Mouse (Mus musculus): ENCODE results near the gene Cadm1. TPM values are rescaled to one million over a fixed set of nuclear protein-coding genes. Genes with fewer than 3 reads are reported as not detected.

Cadm1 gene
- total and polyA plus RNA-seq, 3 experiments = 0.14 to 0.31 TPM; not detected in 1

DNA sequence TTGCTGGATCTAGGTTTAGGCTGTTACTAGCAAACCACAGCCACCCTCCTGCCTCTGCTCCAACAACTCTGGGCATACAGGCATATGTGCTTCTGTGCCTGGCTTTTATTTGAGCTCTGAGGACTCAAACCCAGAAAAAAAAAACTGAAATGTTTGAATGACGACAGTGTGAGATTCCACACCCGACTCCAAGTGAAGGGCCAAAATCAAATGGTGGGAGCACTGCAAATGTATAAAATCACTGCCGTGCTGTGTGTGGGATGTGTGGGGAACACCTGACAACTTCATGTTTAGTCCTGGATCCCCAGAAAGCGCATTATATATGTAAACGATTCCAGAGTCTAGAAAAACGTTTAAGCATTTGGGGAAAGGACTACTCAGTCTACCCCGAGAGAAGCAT is 373.7 kb downstream of the Cadm1 start:
- no peak for DNase-seq (ENCODE audit: low read depth, low spot score)
- Histone ChIP-seq H3K79me2 (ENCODE audit: control insufficient read depth, insufficient read depth, low read length, poor library complexity) (no peaks in the 10 kb centered on the region), H3K27ac (ENCODE audit: control insufficient read depth, low read depth, low read length) (no peak overlapping the region), H3K9me3 (replicated peaks; ENCODE audit: insufficient read depth, low read length) (no peaks in the 10 kb centered on the region), H3K36me3 (ENCODE audit: control insufficient read depth in 1 of 2, insufficient read depth in 2 of 2, low read length in 2 of 2) (no peaks in the 10 kb centered on the region), H3K9ac (ENCODE audit: control insufficient read depth, low read depth, low read length, poor library complexity, severe bottlenecking) (no peak overlapping the region), H3K4me1 (ENCODE audit: control insufficient read depth in 1 of 2, insufficient read depth in 2 of 2, low read length in 2 of 2) (no peaks in the 10 kb centered on the region), H3K27me3 (ENCODE audit: control insufficient read depth in 1 of 2, insufficient read depth in 2 of 2, low read length in 2 of 2) (no peaks in the 10 kb centered on the region), H3K4me3 (ENCODE audit: control insufficient read depth in 1 of 2, insufficient read depth in 1 of 2, low read depth in 2 of 2, low read length in 2 of 2) (no peak overlapping the region)
- TF ChIP-seq RAD21 (IDR thresholded peaks at IDR 0.05; ENCODE audit: low read depth, low read length) = no peak
- TF ChIP-seq CTCF (IDR thresholded peaks at IDR 0.05 in 2 of 3, conservative IDR thresholded peaks at IDR 0.05 in 1 of 3; ENCODE audit: control insufficient read depth in 1 of 3, insufficient read depth in 1 of 3, low read depth in 2 of 3, low read length in 3 of 3, poor library complexity in 1 of 3, severe bottlenecking in 1 of 3) = no peak
- TF ChIP-seq RCOR1 (IDR thresholded peaks at IDR 0.05; ENCODE audit: low read depth, low read length) = no peak
- TF ChIP-seq MAX (IDR thresholded peaks at IDR 0.05; ENCODE audit: low read length) = no peak
- TF ChIP-seq ZMIZ1 (IDR thresholded peaks at IDR 0.05; ENCODE audit: low read depth, low read length) = no peak
- TF ChIP-seq MAFK (IDR thresholded peaks at IDR 0.05; ENCODE audit: borderline replicate concordance, low read depth, low read length) = no peak
- no peak for TF ChIP-seq GATA1 (IDR thresholded peaks at IDR 0.05; ENCODE audit: low read depth, low read length)

DNA sequence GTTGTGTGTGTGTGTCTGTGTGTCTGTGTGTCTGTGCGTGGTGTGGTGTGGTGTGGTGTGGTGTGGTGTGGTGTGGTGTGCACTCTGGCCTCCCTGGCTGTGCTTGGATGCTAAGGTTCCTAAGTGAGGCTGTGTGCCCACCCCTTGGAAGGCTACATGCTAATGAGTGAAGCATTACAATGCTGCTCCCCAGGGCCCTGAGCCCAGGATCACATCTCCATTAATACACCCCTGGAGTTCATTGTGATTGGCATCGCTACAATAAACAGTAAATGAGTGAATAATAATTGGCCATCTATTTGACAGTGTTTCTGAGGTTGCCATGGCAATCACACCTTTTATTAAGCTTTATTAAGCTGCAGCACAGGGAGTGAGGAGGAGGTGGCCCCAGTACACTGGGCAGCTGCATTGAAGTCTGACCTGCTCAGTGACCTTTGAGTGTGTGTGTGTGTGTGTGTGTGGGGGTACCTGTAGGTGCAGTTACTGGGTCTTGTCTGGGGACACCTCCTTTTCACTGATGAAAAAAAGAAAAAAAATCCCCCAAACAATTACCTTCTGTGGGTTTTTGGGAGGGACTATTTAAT is 374.5 kb downstream of the Cadm1 start:
- no peak overlapping the region for H3K27ac ChIP-seq (ENCODE audit: control insufficient read depth, low read depth, low read length)
- no peak overlapping the region for H3K9ac ChIP-seq (ENCODE audit: control insufficient read depth, low read depth, low read length, poor library complexity, severe bottlenecking)
- no peaks in the 10 kb centered on the region for H3K79me2 ChIP-seq (ENCODE audit: control insufficient read depth, insufficient read depth, low read length, poor library complexity)
- H3K36me3 ChIP-seq (ENCODE audit: control insufficient read depth in 1 of 2, insufficient read depth in 2 of 2, low read length in 2 of 2) = no peaks in the 10 kb centered on the region
- H3K4me3 ChIP-seq (ENCODE audit: control insufficient read depth in 1 of 2, insufficient read depth in 1 of 2, low read depth in 2 of 2, low read length in 2 of 2) = no peak overlapping the region
- TF ChIP-seq MAZ (IDR thresholded peaks at IDR 0.05; ENCODE audit: low read depth, low read length) (no peak), MAFK (IDR thresholded peaks at IDR 0.05; ENCODE audit: borderline replicate concordance, low read depth, low read length) (no peak), TAL1 (IDR thresholded peaks at IDR 0.05; ENCODE audit: low read length) (no peak), GATA1 (IDR thresholded peaks at IDR 0.05; ENCODE audit: low read depth, low read length) (no peak), BHLHE40 (IDR thresholded peaks at IDR 0.05; ENCODE audit: borderline replicate concordance, low read depth, low read length) (no peak), ZMIZ1 (IDR thresholded peaks at IDR 0.05; ENCODE audit: low read depth, low read length) (no peak), KAT2A (conservative IDR thresholded peaks at IDR 0.05; ENCODE audit: low read depth, low read length) (no peak), TCF12 (IDR thresholded peaks at IDR 0.05; ENCODE audit: low read depth, low read length) (no peak), MEF2A (IDR thresholded peaks at IDR 0.05; ENCODE audit: extremely low read depth, insufficient replicate concordance, low read depth, low read length, poor library complexity, severe bottlenecking) (no peak), CHD2 (IDR thresholded peaks at IDR 0.05; ENCODE audit: low read length) (no peak), RAD21 (IDR thresholded peaks at IDR 0.05; ENCODE audit: low read depth, low read length) (no peak)
- no peaks in the 10 kb centered on the region for H3K9me3 ChIP-seq (replicated peaks; ENCODE audit: insufficient read depth, low read length)
- H3K27me3 ChIP-seq (ENCODE audit: control insufficient read depth in 1 of 2, insufficient read depth in 2 of 2, low read length in 2 of 2) = no peaks in the 10 kb centered on the region
- no peaks in the 10 kb centered on the region for H3K4me1 ChIP-seq (ENCODE audit: control insufficient read depth in 1 of 2, insufficient read depth in 2 of 2, low read length in 2 of 2)
- DNase-seq (ENCODE audit: low read depth, low spot score) = no peak

DNA sequence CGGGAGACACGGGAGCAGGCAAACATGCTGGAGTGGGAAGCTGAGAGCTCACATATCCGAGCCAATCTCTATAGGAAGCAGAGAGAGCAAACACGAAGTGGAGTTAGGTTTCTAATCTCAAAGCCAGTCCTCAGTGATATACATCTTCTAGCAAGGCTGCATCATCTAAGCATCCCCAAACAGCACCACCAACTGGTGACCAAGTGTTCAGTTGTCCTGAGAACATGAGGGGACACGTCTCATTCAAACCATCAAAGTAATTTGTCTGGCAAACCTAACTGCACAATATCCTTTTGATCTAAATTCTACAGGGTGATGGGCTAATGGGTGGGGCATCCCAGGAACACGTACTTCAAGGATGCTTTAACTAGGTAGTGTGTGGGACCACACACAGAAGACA is 376.5 kb downstream of the Cadm1 start:
- Histone ChIP-seq H3K4me3 (ENCODE audit: control insufficient read depth in 1 of 2, insufficient read depth in 1 of 2, low read depth in 2 of 2, low read length in 2 of 2) (no peak overlapping the region), H3K27ac (ENCODE audit: control insufficient read depth, low read depth, low read length) (no peak overlapping the region), H3K79me2 (ENCODE audit: control insufficient read depth, insufficient read depth, low read length, poor library complexity) (no peaks in the 10 kb centered on the region), H3K27me3 (ENCODE audit: control insufficient read depth in 1 of 2, insufficient read depth in 2 of 2, low read length in 2 of 2) (no peaks in the 10 kb centered on the region), H3K9ac (ENCODE audit: control insufficient read depth, low read depth, low read length, poor library complexity, severe bottlenecking) (no peak overlapping the region), H3K4me1 (ENCODE audit: control insufficient read depth in 1 of 2, insufficient read depth in 2 of 2, low read length in 2 of 2) (no peaks in the 10 kb centered on the region), H3K9me3 (replicated peaks; ENCODE audit: insufficient read depth, low read length) (no peaks in the 10 kb centered on the region), H3K36me3 (ENCODE audit: control insufficient read depth in 1 of 2, insufficient read depth in 2 of 2, low read length in 2 of 2) (no peaks in the 10 kb centered on the region)
- no peak for DNase-seq (ENCODE audit: low read depth, low spot score)
- no peak for TF ChIP-seq EP300 (IDR thresholded peaks at IDR 0.05; ENCODE audit: low read depth in 1 of 2, low read length in 2 of 2)
- no peak for TF ChIP-seq KAT2A (conservative IDR thresholded peaks at IDR 0.05; ENCODE audit: low read depth, low read length)
- no peak for TF ChIP-seq TBP (IDR thresholded peaks at IDR 0.05; ENCODE audit: low read depth, low read length)
- TF ChIP-seq JUND (IDR thresholded peaks at IDR 0.05; ENCODE audit: low read depth, low read length) = no peak
- TF ChIP-seq MXI1 (IDR thresholded peaks at IDR 0.05; ENCODE audit: low read depth, low read length) = no peak
- TF ChIP-seq UBTF (IDR thresholded peaks at IDR 0.05; ENCODE audit: borderline replicate concordance, insufficient read depth, low read depth, low read length) = no peak
- no peak for TF ChIP-seq GATA1 (IDR thresholded peaks at IDR 0.05; ENCODE audit: low read depth, low read length)
- TF ChIP-seq RCOR1 (IDR thresholded peaks at IDR 0.05; ENCODE audit: low read depth, low read length) = no peak
- no peak for TF ChIP-seq MEF2A (IDR thresholded peaks at IDR 0.05; ENCODE audit: extremely low read depth, insufficient replicate concordance, low read depth, low read length, poor library complexity, severe bottlenecking)
- no peak for TF ChIP-seq ZMIZ1 (IDR thresholded peaks at IDR 0.05; ENCODE audit: low read depth, low read length)
- no peak for TF ChIP-seq TAL1 (IDR thresholded peaks at IDR 0.05; ENCODE audit: low read length)
- no peak for TF ChIP-seq POLR2AphosphoS2 (IDR thresholded peaks at IDR 0.05; ENCODE audit: low read length)
- no peak for TF ChIP-seq ELF1 (IDR thresholded peaks at IDR 0.05; ENCODE audit: low read depth, low read length)
- TF ChIP-seq ZC3H11A (IDR thresholded peaks at IDR 0.05; ENCODE audit: low read depth, low read length) = no peak
- TF ChIP-seq HCFC1 (IDR thresholded peaks at IDR 0.05; ENCODE audit: low read depth, low read length) = no peak
- no peak for TF ChIP-seq MAZ (IDR thresholded peaks at IDR 0.05; ENCODE audit: low read depth, low read length)
- TF ChIP-seq SMC3 (IDR thresholded peaks at IDR 0.05; ENCODE audit: low read depth, low read length) = no peak
